Mouse (Mus musculus): ENCODE measurements around the gene Safb2.

Safb2 gene

GRCm38 (mm10) chr17:56511707-56512090 lies 72.7 kb downstream of the Safb2 start:
- Histone ChIP-seq H3K9me3 (ENCODE audit: low read length) (no peaks in the 10 kb centered on the region), H3K4me3 (replicated peaks; ENCODE audit: low read length) (peak overlapping the region; percentile 75), H3K27me3 (ENCODE audit: insufficient read depth, low read length) (peaks cover 67% of the 10 kb centered on the region), H3K4me1 (replicated peaks; ENCODE audit: low read depth, low read length) (peaks cover 70% of the 10 kb centered on the region), H3K36me3 (ENCODE audit: insufficient read depth, low read length) (no peaks in the 10 kb centered on the region)
- TF ChIP-seq CTCF (conservative IDR thresholded peaks at IDR 0.05; ENCODE audit: low read length) = no peak
- TF ChIP-seq POU5F1 (IDR thresholded peaks at IDR 0.05; ENCODE audit: borderline replicate concordance, low read length) = no peak
- TF ChIP-seq NANOG (IDR thresholded peaks at IDR 0.05; ENCODE audit: borderline replicate concordance, low read length) = no peak

- no peaks in the 10 kb centered on the region for H3K9me3 ChIP-seq (ENCODE audit: low read length)
- peaks cover 68% of the 10 kb centered on the region for H3K27me3 ChIP-seq (ENCODE audit: insufficient read depth, low read length)
- peaks cover 70% of the 10 kb centered on the region for H3K4me1 ChIP-seq (replicated peaks; ENCODE audit: low read depth, low read length)
- no peak for TF ChIP-seq NANOG (IDR thresholded peaks at IDR 0.05; ENCODE audit: borderline replicate concordance, low read length)
- TF ChIP-seq CTCF (conservative IDR thresholded peaks at IDR 0.05; ENCODE audit: low read length) = no peak
- TF ChIP-seq POU5F1 (IDR thresholded peaks at IDR 0.05; ENCODE audit: borderline replicate concordance, low read length) = no peak
- H3K4me3 ChIP-seq (replicated peaks; ENCODE audit: low read length) = peak overlapping the region; percentile 75
- H3K36me3 ChIP-seq (ENCODE audit: insufficient read depth, low read length) = no peaks in the 10 kb centered on the region
Observed at GRCm38 (mm10) chr17:56510970-56511706, 73.2 kb downstream of the Safb2 start.
